Mouse (Mus musculus) G1E (cell line): ENCODE data around the gene Ppp1r26. TPM values are rescaled to one million over a fixed set of nuclear protein-coding genes. Genes with fewer than 3 reads are reported as not detected.

Experiments
- ATAC-seq: 2 replicates; pipeline ENCODE4 v1.8.0; 2016; ENCODE audit warnings: mild to moderate bottlenecking; ENCODE audit not compliant: insufficient number of reproducible peaks, poor library complexity, low FRiP score, severe bottlenecking; ENCODE audit errors: extremely low read depth
- DNase-seq: peaks from one replicate; pipeline ENCODE4 v3.0.0; 2012; ENCODE audit warnings: low spot score
- H3K27me3 ChIP-seq: 2 replicates; pipeline ENCODE4 v1.6.1; 2012; ENCODE audit warnings: mild to moderate bottlenecking, low read length, inconsistent platforms; ENCODE audit not compliant: insufficient read depth
- H3K36me3 ChIP-seq: replicated peaks from 2 replicates; pipeline ENCODE3; 2012; ENCODE audit warnings: mild to moderate bottlenecking, inconsistent platforms
- H3K4me1 ChIP-seq: 2 replicates; pipeline ENCODE4 v1.6.1; 2012; ENCODE audit warnings: low read depth, low read length, inconsistent platforms, mixed read lengths; ENCODE audit not compliant: insufficient read depth
- H3K4me3 ChIP-seq: 2 replicates; pipeline ENCODE4 v1.5.1; 2012; ENCODE audit warnings: low read depth, mild to moderate bottlenecking, inconsistent platforms, low read length, moderate library complexity, mixed read lengths
- H3K9me3 ChIP-seq: replicated peaks from 2 replicates; pipeline ENCODE4 v1.6.1; 2012; ENCODE audit warnings: inconsistent platforms
- CTCF ChIP-seq: IDR thresholded peaks from 2 replicates; pipeline ENCODE4 v1.5.1; 2012; ENCODE audit warnings: low read depth, low read length, inconsistent platforms, mixed read lengths
- GATA1 ChIP-seq: IDR thresholded peaks from 2 replicates; pipeline ENCODE4 v1.6.1; 2012; ENCODE audit warnings: borderline replicate concordance, low read length, inconsistent platforms, mixed read lengths
- GATA2 ChIP-seq: IDR thresholded peaks from 2 replicates; pipeline ENCODE4 v1.6.1; 2012; ENCODE audit warnings: low read depth, low read length, inconsistent platforms, borderline replicate concordance
- POLR2AphosphoS5 ChIP-seq: IDR thresholded peaks from 2 replicates; pipeline ENCODE4 v1.6.1; 2012; ENCODE audit warnings: low read depth, low read length, inconsistent platforms; ENCODE audit not compliant: insufficient replicate concordance
- TAL1 ChIP-seq: conservative IDR thresholded peaks from 2 replicates; pipeline ENCODE4 v1.6.1; 2012; ENCODE audit warnings: low read depth, low read length, inconsistent platforms, mixed read lengths
- polyA plus RNA-seq: library from polyadenylated mRNA; stranded (reverse); fragments of >175 nt; gene quantifications from 2 replicates; pipeline ENCODE4 v1.2.3, GENCODE M21; 2012
- total RNA-seq, 2 experiments: library from RNA; stranded (forward) in 1 of 2; stranded (reverse) in 1 of 2; fragments of 200-1000 nt in 1 of 2; fragments of >200 nt in 1 of 2; fragmentation: Nextera tagmentation in 1 of 2; gene quantifications; 2 replicates each; pipeline ENCODE4 v1.2.3; 2014 to 2017

The Ppp1r26 gene
- total and polyA plus RNA-seq, 3 experiments = 0.16 TPM; not detected in 2

DNA sequence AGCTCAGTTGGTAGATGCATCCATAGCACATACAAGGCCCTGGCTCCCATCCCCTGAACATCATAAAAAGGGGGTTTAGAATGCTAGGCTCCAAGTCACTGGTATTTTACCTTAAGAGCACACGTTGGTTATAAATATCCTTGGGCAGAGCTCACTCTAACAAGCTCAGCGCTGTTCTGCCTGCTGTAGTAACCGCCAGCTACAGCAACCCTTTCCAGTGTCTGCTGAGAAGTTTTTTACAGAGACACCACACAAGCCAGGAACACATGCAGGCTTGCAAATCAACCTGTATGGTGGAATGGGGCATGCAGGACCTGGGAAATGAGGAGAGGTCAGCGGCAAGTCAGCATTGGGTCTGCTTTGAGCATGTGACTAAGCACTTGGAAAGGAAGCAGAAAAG is 37.5 kb upstream of the Ppp1r26 start:
- H3K27me3 ChIP-seq = peaks cover 2% of the 10 kb centered on the region; the same call in 1 of the 2 replicates
- no peaks in the 10 kb centered on the region for H3K4me1 ChIP-seq
- DNase-seq (no peak), ATAC-seq (no peak)
- no peaks in the 10 kb centered on the region for H3K36me3 ChIP-seq
- H3K4me3 ChIP-seq = no peak overlapping the region
- TF ChIP-seq TAL1 (no peak), CTCF (no peak), POLR2AphosphoS5 (no peak), GATA1 (no peak), GATA2 (no peak)
- no peaks in the 10 kb centered on the region for H3K9me3 ChIP-seq

DNA sequence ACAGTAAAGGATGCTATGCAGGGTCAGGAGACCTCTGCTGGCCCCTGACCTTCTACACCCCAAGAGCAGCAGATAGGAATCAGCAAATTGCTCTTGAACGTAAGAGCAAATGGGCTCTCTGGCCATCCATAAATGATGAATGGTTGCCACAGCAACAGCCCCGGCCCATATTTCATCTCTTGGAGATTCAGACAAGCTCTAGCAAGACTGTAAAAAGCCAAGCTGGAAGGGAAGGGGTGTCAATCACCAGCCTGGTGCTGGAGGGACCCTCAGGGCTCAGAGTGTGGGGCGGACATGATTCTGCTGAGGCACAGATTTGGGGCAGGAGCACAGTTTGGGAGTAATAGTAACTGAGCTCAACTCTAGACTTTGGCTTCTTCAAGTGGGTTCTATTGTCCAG is 37.0 kb upstream of the Ppp1r26 start:
- ATAC-seq = no peak

DNA sequence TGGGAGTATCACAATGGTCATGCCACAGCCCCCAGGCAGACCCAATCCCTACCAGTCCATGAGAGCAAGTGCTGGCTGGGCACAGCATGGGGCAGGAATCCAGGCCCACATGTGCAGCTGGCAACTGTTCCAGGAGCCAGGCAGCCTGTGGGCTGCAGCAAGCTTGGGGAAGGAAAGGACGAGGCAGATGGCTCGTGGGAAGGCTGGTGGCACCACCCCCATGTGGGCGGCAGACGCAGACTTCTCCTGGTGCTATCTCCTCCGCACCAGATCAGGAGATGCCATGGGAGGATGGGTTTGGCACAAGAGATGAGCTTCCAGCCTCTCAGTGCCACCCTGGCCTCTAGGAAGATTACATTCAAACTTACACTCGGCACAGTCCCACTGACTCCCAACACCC is 33.7 kb upstream of the Ppp1r26 start:
- ATAC-seq (no peak), DNase-seq (no peak)
- no peak overlapping the region for H3K4me3 ChIP-seq
- no peaks in the 10 kb centered on the region for H3K4me1 ChIP-seq
- H3K27me3 ChIP-seq = peaks cover 2% of the 10 kb centered on the region; the same call in 1 of the 2 replicates
- H3K9me3 ChIP-seq = no peaks in the 10 kb centered on the region
- no peak for TF ChIP-seq TAL1
- no peak for TF ChIP-seq GATA1
- no peak for TF ChIP-seq CTCF
- no peak for TF ChIP-seq POLR2AphosphoS5
- no peak for TF ChIP-seq GATA2
- H3K36me3 ChIP-seq = no peaks in the 10 kb centered on the region

More for the DNA sequence above, 37.0 kb upstream of the Ppp1r26 start:
- TF ChIP-seq CTCF = no peak
- Histone ChIP-seq H3K4me1 (no peaks in the 10 kb centered on the region), H3K36me3 (no peaks in the 10 kb centered on the region), H3K9me3 (no peaks in the 10 kb centered on the region), H3K4me3 (no peak overlapping the region), H3K27me3 (peaks cover 2% of the 10 kb centered on the region; the same call in 1 of the 2 replicates)
- DNase-seq = no peak

DNA sequence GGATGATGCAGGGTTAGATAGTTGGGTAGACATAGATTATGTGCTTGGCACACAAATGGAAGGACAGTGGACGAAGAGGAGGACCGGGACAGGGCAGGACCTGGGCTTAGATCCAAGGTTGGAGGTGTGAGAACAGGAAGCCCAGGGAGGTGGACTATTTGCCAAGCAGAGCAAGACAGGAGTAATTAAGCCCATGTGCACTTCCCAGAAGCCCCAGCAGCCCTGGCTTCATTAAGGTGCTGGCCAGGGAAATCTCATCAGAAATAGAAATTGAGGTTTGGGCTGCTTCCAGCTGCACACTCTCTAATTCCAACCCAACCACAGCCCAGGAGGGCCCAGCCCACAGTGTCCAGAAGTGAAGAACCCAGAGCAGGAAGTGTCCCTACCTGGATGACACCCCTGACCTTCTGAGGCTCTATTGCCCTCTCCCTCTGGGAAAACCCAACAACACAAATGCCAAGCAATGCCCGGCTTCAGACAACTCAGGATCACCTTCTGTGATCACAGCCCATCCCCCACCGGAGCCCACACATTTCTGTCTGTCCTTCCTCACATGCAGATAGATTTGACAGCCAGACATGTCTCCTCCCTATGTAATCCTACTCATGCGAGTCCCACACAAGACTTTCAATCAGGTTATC is 32.4 kb upstream of the Ppp1r26 start:
- peaks cover 6% of the 10 kb centered on the region for H3K27me3 ChIP-seq

DNA sequence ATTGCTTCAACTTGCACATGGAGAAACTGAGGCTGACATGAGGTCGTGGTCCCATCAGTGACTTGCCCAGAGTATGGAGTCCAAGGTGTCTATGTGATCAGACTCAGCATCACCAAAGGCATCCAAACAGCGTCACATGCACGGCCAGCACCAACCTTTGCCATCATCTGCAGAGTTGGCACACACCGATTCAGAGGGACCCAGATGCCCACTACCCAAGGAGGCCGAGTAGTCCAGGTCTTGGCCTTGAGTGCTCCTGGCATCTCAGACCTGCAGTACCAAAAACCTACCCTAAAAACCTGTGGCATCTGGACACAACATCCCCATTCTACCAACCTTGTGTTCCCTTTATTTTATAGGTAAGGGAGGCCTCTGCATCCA is 31.9 kb upstream of the Ppp1r26 start:
- Histone ChIP-seq H3K9me3 (no peaks in the 10 kb centered on the region), H3K27me3 (peaks cover 6% of the 10 kb centered on the region), H3K4me3 (no peak overlapping the region), H3K4me1 (no peaks in the 10 kb centered on the region; the same call in 1 of the 2 replicates), H3K36me3 (no peaks in the 10 kb centered on the region)
- TF ChIP-seq TAL1 (no peak), GATA2 (no peak), GATA1 (no peak), CTCF (no peak), POLR2AphosphoS5 (no peak)
- DNase-seq (no peak), ATAC-seq (no peak)

More for the DNA sequence above, 32.4 kb upstream of the Ppp1r26 start:
- no peaks in the 10 kb centered on the region for H3K9me3 ChIP-seq
- H3K4me1 ChIP-seq = no peaks in the 10 kb centered on the region; the same call in 1 of the 2 replicates
- H3K4me3 ChIP-seq = no peak overlapping the region
- no peak for TF ChIP-seq CTCF
- TF ChIP-seq POLR2AphosphoS5 = no peak
- no peak for TF ChIP-seq GATA1
- no peak for TF ChIP-seq GATA2
- no peak for TF ChIP-seq TAL1
- no peak for DNase-seq
- ATAC-seq = no peak
- H3K36me3 ChIP-seq = no peaks in the 10 kb centered on the region

DNA sequence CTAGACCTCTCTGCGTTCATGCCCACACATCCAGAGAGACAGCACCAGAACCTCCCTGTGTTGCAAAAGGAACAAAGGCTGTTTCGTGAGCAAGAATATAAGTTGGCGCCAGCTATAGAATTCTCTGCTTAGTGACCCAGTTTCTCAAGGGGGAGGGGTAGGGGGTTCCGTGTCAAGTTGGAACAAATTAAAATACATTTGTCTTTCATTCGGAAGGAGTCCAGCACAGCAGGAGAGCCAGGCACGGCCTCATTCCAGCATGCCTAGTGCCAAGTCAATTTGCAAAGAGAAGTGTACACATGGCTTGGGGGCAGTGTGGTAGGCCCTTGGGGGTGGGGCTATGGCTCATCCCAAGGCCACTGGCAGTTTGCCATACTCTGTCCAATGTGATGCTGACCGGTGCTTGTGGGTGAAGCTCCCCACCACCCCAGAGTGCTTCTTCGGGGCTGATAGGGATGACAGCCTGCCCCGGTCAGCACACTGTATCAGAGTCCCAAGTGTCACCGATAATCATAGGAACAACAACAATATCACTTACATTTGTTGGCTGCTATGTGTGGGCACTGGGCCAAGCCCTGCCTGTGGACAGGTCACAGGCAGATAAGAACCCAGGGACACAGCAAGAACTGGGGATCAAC is 31.1 kb upstream of the Ppp1r26 start:
- H3K27me3 ChIP-seq = peaks cover 6% of the 10 kb centered on the region
- TF ChIP-seq CTCF = no peak
- TF ChIP-seq POLR2AphosphoS5 = no peak
- no peak for TF ChIP-seq GATA1
- TF ChIP-seq TAL1 = no peak
- no peak for TF ChIP-seq GATA2
- H3K4me1 ChIP-seq = no peaks in the 10 kb centered on the region; the same call in 1 of the 2 replicates
- ATAC-seq (no peak), DNase-seq (no peak)
- H3K4me3 ChIP-seq = no peak overlapping the region
- H3K36me3 ChIP-seq = no peaks in the 10 kb centered on the region
- no peaks in the 10 kb centered on the region for H3K9me3 ChIP-seq

DNA sequence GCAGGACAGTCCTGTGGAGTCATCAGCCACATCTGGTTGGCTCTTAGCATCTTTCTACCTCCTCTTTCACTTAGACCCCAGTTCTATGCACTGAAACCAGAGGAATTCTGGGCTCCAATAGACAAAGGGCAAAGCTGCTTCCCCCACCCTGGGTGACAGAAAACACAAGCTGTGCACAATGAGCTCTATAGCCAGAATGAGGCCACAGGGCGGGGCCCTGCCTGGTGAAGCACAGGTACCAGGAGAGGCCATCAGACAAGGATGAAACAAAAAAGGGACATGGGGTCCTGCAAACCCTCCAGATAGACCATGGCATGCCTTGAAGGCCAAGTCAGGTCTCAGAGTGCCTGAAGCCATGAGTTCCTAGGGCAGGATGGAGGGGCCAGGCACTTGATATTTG is 30.1 kb upstream of the Ppp1r26 start:
- no peak for ATAC-seq
- H3K9me3 ChIP-seq = no peaks in the 10 kb centered on the region

More for the DNA sequence above, 30.1 kb upstream of the Ppp1r26 start:
- DNase-seq = no peak
- Histone ChIP-seq H3K4me1 (no peaks in the 10 kb centered on the region; the same call in 1 of the 2 replicates), H3K4me3 (no peak overlapping the region), H3K36me3 (no peaks in the 10 kb centered on the region), H3K27me3 (peaks cover 7% of the 10 kb centered on the region)
- no peak for TF ChIP-seq CTCF
- no peak for TF ChIP-seq TAL1
